19 mouse cellular contexts compared by ENCODE assay signal in genomic region chr1:22585560-22585959, GRCm38 (mm10).
DNase-seq lines count a peak whose midpoint lies in the region; ATAC-seq and TF ChIP-seq lines count a peak whose summit lies in the region.
"Had no signal": no experiment of that assay in that cellular context is flagged by ENCODE, and none has a peak within 500 bp of the region (broad histone marks: within the 10 kb centered on the region; RNA-seq: fewer than 3 reads in every experiment).

No protein-coding gene starts in this region.

- no peak overlapping the region for H3K27ac ChIP-seq in lung, postnatal 0 days (ENCODE audit: low read length)

- no peaks in the 10 kb centered on the region for H3K4me1 ChIP-seq in lung, postnatal 0 days (ENCODE audit: insufficient read depth, low read depth, low read length)

- H3K4me3 ChIP-seq in lung, postnatal 0 days (ENCODE audit: low read depth, low read length): no peak overlapping the region

- peak; percentile 53 for DNase-seq in cerebellum, adult 9-10 months
- no peak for DNase-seq in cerebellum, adult 11 months
- DNase-seq in brain, adult 2 months (ENCODE audit: low read depth, low spot score): peak; percentile 70
- no peak for DNase-seq in lung, postnatal 0 days (ENCODE audit: low spot score)
- DNase-seq: adrenal gland, adult 2 months; adrenal gland, adult 8-10 months; adrenal gland, postnatal 10 days; adrenal gland, postnatal 14 days; adrenal gland, postnatal 25 days; adrenal gland, postnatal 36 days; B cell, adult 2 months; cerebellum, adult 11-12 months; cerebellum, adult 18-20 months; cerebellum, adult 8-10 months had no signal

- H3K4me2 ChIP-seq in lung, postnatal 0 days (replicated peaks; ENCODE audit: low read depth, low read length): no peak overlapping the region

- H3K27me3 ChIP-seq in lung, postnatal 0 days (replicated peaks; ENCODE audit: insufficient read depth, low read length): no peaks in the 10 kb centered on the region
- H3K27me3 ChIP-seq: CH12.LX had no signal

- no peaks in the 10 kb centered on the region for H3K36me3 ChIP-seq in lung, postnatal 0 days (ENCODE audit: insufficient read depth, low read length)
- H3K36me3 ChIP-seq: G1E had no signal

- TF ChIP-seq EP300 in lung, postnatal 0 days (IDR thresholded peaks at IDR 0.05): no peak

- WGBS in lung, postnatal 0 days: 73% methylated on average over 3 of the region's 3 CpGs

- TF ChIP-seq CTCF in lung, postnatal 0 days (IDR thresholded peaks at IDR 0.05): no peak

- no peak for ATAC-seq in lung, postnatal 0 days
- ATAC-seq: activated CD4-positive, CD25-positive, alpha-beta regulatory T cell, adult 4 months; CD4-positive, CD25-positive, alpha-beta regulatory T cell, adult 4 months; Patski had no signal

- no peak overlapping the region for H3K9ac ChIP-seq in lung, postnatal 0 days (replicated peaks; ENCODE audit: low read depth)

- H3K9me3 ChIP-seq in lung, postnatal 0 days (ENCODE audit: low read length): no peaks in the 10 kb centered on the region
- H3K9me3 ChIP-seq: G1E had no signal

Comparison
In these comparisons a context has a peak if more than half of its experiments do, and no peak if none do; other contexts are left out.
1. DNase-seq: peak in cerebellum, adult 9-10 months (single experiment) and brain, adult 2 months (single experiment); none in cerebellum, adult 11 months (single experiment) and lung, postnatal 0 days (single experiment).